9 mouse cellular contexts compared by ENCODE assay signal in genomic region chr2:38536331-38536731, GRCm38 (mm10). TPM values are rescaled to one million over a fixed set of nuclear protein-coding genes. Genes with fewer than 3 reads are reported as not detected.
DNase-seq lines count a peak whose midpoint lies in the region; ATAC-seq and TF ChIP-seq lines count a peak whose summit lies in the region.
"Had no signal": no experiment of that assay in that cellular context is flagged by ENCODE, and none has a peak within 500 bp of the region (broad histone marks: within the 10 kb centered on the region; RNA-seq: fewer than 3 reads in every experiment).

No protein-coding gene starts in this region.

- DNase-seq in hindbrain, embryonic 11.5 days (ENCODE audit: low spot score), result no peak
- DNase-seq in Patski (ENCODE audit: low read depth, low spot score), result no peak
- peak; percentile 77 to 78 for DNase-seq in cerebellum, postnatal 36 days
- peak; percentile 50 for DNase-seq in kidney, postnatal 14 days
- DNase-seq in lung, postnatal 14 days, result peak; percentile 65
- DNase-seq in thymus, adult 18-20 months, result peak; percentile 17 to 31
- no peak for DNase-seq in retina, embryonic 14.5 days (ENCODE audit: low spot score)

- no peak overlapping the region for H3K4me2 ChIP-seq in hindbrain, embryonic 15.5 days
- H3K4me2 ChIP-seq in hindbrain, embryonic 11.5 days (replicated peaks; ENCODE audit: low read depth, low read length), result no peak overlapping the region
- H3K4me2 ChIP-seq: midbrain, embryonic 12.5 days had no signal

- H3K9me3 ChIP-seq in hindbrain, embryonic 15.5 days, result no peaks in the 10 kb centered on the region
- no peaks in the 10 kb centered on the region for H3K9me3 ChIP-seq in hindbrain, embryonic 11.5 days (ENCODE audit: control insufficient read depth, low read length)
- H3K9me3 ChIP-seq: midbrain, embryonic 12.5 days had no signal

- H3K27me3 ChIP-seq in hindbrain, embryonic 15.5 days, result no peaks in the 10 kb centered on the region
- H3K27me3 ChIP-seq in hindbrain, embryonic 11.5 days (ENCODE audit: control insufficient read depth, insufficient read depth, low read length), result no peaks in the 10 kb centered on the region
- no peaks in the 10 kb centered on the region for H3K27me3 ChIP-seq in Patski

- no peak overlapping the region for H3K4me3 ChIP-seq in hindbrain, embryonic 15.5 days
- no peak overlapping the region for H3K4me3 ChIP-seq in hindbrain, embryonic 11.5 days (ENCODE audit: low read depth, low read length)
- H3K4me3 ChIP-seq: midbrain, embryonic 12.5 days had no signal

- peak; percentile 10; the same call in 1 of the 2 replicates for ATAC-seq in hindbrain, embryonic 15.5 days (ENCODE audit: low FRiP score, low read depth)
- no peak for ATAC-seq in hindbrain, embryonic 11.5 days (ENCODE audit: low FRiP score)
- peak; percentile 42 for ATAC-seq in Patski

- H3K36me3 ChIP-seq in hindbrain, embryonic 15.5 days, result no peaks in the 10 kb centered on the region
- no peaks in the 10 kb centered on the region for H3K36me3 ChIP-seq in hindbrain, embryonic 11.5 days (ENCODE audit: control insufficient read depth, insufficient read depth, low read length)
- H3K36me3 ChIP-seq: midbrain, embryonic 12.5 days had no signal

- no peak overlapping the region; the same call in 1 of the 2 replicates for H3K27ac ChIP-seq in hindbrain, embryonic 15.5 days (replicated peaks)
- no peak overlapping the region for H3K27ac ChIP-seq in hindbrain, embryonic 11.5 days (ENCODE audit: low read depth, low read length)
- H3K27ac ChIP-seq: midbrain, embryonic 12.5 days had no signal

- POLR2A ChIA-PET in Patski (lab: Charles Lee), result interaction anchor here (0.6 to 1.0 kb wide), 2 partner anchors 29 to 48 kb away, joined by 3 to 4 read pairs; no protein-coding TSS in a partner anchor

- in situ Hi-C loops in Patski (cut with MboI; ENCODE audit: low pct_unique_long_range_greater_than_20kb), result no loop called here

- CTCF ChIA-PET in Patski (lab: Charles Lee), result interaction anchor here (1.1 kb wide), 1 partner anchor 9 kb away, joined by 3 read pairs; no protein-coding TSS in a partner anchor

- no peak for TF ChIP-seq CTCF in Patski (IDR thresholded peaks at IDR 0.05)

- peaks cover 58% of the 10 kb centered on the region for H3K4me1 ChIP-seq in hindbrain, embryonic 15.5 days (replicated peaks)
- H3K4me1 ChIP-seq in hindbrain, embryonic 11.5 days (replicated peaks; ENCODE audit: control insufficient read depth, insufficient read depth, low read length), result peaks cover 8% of the 10 kb centered on the region; the same call in 1 of the 2 replicates

- no peak overlapping the region for H3K9ac ChIP-seq in hindbrain, embryonic 15.5 days
- H3K9ac ChIP-seq in hindbrain, embryonic 11.5 days (ENCODE audit: low read depth, low read length), result no peak overlapping the region
- H3K9ac ChIP-seq: midbrain, embryonic 12.5 days had no signal

- WGBS in hindbrain, embryonic 15.5 days, result 58% methylated on average over 8 of the region's 8 CpGs
- WGBS in hindbrain, embryonic 11.5 days, result 78% methylated on average over 8 of the region's 8 CpGs

RNA-seq across cellular contexts. Expression of gene Nek6, which starts 24.9 kb away (rescaled TPM):
- polyA plus RNA-seq in hindbrain, embryonic 15.5 days (2015; fragmentation: Nextera tagmentation; extraction: Ambion mirVana), result 67.5 and 71.6 TPM in 2 replicates
- 84.5 and 87.8 TPM in 2 replicates for polyA plus RNA-seq in hindbrain, embryonic 11.5 days (2014; fragmentation: Nextera tagmentation; extraction: Ambion mirVana)
- polyA plus RNA-seq in Patski (2021), result 157 TPM

Comparison
In these comparisons a context has a peak if more than half of its experiments do, and no peak if none do; other contexts are left out.
1. DNase-seq: peak in cerebellum, postnatal 36 days (2 of 2), kidney, postnatal 14 days (single experiment), lung, postnatal 14 days (single experiment) and thymus, adult 18-20 months (2 of 2); none in hindbrain, embryonic 11.5 days (single experiment), Patski (single experiment) and retina, embryonic 14.5 days (single experiment).